Mouse (Mus musculus) T-helper 2 cell (primary cell): ENCODE results near the gene Rhox11.
"Not testable (repeated sequence)": the region's sequence is repeated elsewhere in the genome, so short reads cannot be mapped to it uniquely, and the experiment has no call there.

ENCODE experiments used
- in situ Hi-C: fragments of 300-600 bp; cut with MboI, MseI; formaldehyde crosslinking; loops from one replicate; pipeline ENCODE4 v1.15.1; 2025; ENCODE audit warnings: high pct_unique_total_duplicates

The Rhox11 gene

GRCm38 (mm10) chrX:38085041-38085440 lies at the start of gene Rhox11:
TSS of gene Rhox11 (minus strand) at chrX:38085141.
- in situ Hi-C loops: loop anchor here (10.0 kb wide), 1 partner anchor 1650 kb away; no protein-coding TSS in a partner anchor

- in situ Hi-C loops: no loop called here
Measured at GRCm38 (mm10) chrX:38121478-38121877, 36.5 kb upstream of the Rhox11 start.

GRCm38 (mm10) chrX:38120982-38121381 lies 36.0 kb upstream of the Rhox11 start, which contains the start of gene Rhox13:
TSS of gene Rhox13 (plus strand) at chrX:38121219.
- in situ Hi-C loops: no loop called here

- in situ Hi-C loops: no loop called here
Measured at GRCm38 (mm10) chrX:38110807-38111206, 25.9 kb upstream of the Rhox11 start, which contains the start of gene Rhox12. TSS of gene Rhox12 (minus strand) at chrX:38110907.

- in situ Hi-C loops: loop anchor here (10.0 kb wide), 1 partner anchor 1649 kb away; no protein-coding TSS in a partner anchor
Measured at GRCm38 (mm10) chrX:38084226-38084625, 715 bp downstream of the Rhox11 start.

GRCm38 (mm10) chrX:38066175-38066574 lies 18.8 kb downstream of the Rhox11 start, which contains the start of gene Rhox10:
TSS of gene Rhox10 (plus strand) at chrX:38066475.
- in situ Hi-C loops: no loop called here

- in situ Hi-C loops: no loop called here
Measured at GRCm38 (mm10) chrX:38061544-38061943, 23.4 kb downstream of the Rhox11 start.

GRCm38 (mm10) chrX:38043014-38043413 lies 41.9 kb downstream of the Rhox11 start, which contains the start of gene Btg1-ps2:
TSS of gene Btg1-ps2 (minus strand) at chrX:38043114.
- in situ Hi-C loops: not testable (repeated sequence)

GRCm38 (mm10) chrX:38039666-38040065 lies 45.3 kb downstream of the Rhox11 start:
- in situ Hi-C loops: no loop called here

GRCm38 (mm10) chrX:38033841-38034240 lies 51.1 kb downstream of the Rhox11 start:
- in situ Hi-C loops: no loop called here
